Mouse (Mus musculus): ENCODE measurements around the gene Hoxc9.

Hoxc9 gene

DNA sequence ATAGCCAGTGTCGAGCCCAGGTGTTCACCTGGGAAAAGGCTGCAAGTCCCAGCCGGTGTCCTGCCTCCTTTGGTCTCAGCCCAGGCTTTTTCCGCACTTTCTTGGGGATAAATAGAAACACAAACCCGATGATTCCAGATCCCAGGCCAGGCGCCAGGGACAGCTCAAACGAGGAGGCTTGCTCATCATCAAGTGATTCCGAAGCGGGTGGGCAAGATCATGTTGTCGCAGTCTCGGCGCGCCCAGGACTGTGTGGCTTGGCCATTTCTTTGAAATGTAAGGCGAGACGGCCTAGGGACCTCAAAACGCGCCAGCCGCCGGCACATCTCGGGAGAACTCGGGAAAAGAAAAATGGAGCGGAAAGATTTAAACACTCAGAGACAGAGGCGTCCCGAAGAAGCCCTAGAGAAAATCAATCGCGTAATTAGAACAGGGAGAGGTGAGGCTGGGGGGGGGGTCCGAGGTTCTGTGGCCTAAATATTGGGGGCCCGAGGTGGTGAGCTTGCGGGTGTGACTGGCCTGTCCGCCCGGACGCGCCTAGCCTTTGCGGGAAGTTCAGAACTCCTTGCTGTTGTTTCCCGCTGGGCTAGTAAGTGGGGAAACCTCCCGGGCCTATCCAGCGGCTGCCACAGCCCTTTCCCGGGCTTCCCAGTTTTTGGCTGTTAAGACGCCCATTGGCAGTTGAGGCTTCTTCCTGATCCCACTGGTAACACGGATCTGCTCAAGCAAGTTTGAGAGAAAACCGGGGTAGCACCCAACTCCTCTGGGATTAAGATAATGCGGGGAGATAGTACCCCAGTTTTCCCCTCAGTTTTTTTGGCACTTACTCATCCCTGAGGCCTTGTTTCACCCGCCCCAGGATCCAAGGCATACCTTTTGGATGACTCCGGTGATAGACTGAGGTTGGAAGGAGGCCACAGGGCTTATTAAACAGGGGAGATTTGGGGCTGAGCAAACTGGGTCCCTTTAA is 51.3 kb downstream of the Hoxc9 start:
- DNase-seq: peak; percentile 33 to 56

DNA sequence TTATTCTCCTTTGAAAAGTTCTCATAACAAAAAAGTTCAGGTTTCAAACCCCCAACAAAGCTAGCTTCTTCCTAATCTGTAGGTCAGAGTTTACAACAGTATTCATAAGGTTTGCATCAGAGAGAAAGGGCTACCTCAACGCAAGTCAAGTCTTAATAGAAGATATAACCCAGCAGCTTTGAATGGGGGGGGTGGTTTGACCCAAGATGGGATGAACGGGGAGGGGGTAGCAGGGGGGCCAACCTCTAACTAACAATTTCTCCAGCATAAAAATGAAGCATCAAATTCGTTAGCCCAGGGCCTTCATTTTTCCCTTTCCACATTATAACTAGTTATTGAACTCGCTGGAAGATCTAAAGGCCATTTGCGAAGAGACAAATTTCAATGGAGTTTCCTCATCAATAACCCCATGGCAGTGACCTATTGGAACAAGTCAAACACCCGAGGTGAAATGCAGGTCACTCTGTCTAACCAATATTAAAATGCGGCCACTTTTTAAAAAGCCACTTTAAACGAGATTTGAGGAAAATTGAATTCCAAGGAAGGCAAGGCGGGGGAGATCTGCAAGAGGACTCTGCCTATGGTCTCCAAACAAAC is 52.8 kb downstream of the Hoxc9 start:
- no peak for DNase-seq

DNA sequence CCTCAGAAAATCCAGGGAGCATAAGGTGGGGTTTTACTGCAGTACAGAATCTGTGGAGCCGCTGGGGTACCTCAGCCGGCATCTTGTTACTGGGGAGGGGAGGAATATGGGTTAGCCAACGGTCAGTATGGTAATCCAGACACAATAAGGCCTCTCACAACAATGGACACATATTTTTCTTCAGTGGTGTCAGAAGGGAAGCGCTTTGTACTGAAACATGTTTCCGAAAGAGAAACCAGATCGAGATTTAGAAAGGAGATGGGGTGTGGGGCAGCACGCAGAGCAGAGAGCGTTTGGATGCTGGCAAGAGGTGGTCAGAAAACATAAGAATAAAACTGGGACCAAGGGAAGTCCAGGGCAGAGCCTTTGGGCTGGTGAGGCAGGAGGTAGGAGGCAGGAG is 53.9 kb downstream of the Hoxc9 start:
- DNase-seq: no peak

DNA sequence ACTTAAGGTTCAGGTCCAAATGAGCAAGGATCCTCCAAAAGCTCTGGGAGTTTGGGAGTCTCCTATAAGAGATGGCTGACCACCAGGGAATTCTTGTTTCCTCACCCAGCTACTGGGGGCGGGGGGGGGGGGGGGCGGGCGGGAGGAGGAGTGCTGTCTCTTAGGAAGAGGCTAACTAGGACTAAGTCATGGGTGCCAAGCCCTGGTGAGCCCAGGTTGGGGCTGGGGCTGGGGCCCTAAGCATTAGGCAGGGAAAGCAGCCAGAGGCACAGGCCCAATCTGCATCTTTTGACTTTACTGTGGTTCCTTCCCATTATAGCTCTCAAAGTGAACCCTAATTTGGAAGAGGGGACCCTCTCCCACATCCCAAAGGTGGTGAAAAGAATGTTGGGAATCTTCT is 55.9 kb downstream of the Hoxc9 start:
- peak in 1 of 2 experiments; percentile 21 for DNase-seq

DNA sequence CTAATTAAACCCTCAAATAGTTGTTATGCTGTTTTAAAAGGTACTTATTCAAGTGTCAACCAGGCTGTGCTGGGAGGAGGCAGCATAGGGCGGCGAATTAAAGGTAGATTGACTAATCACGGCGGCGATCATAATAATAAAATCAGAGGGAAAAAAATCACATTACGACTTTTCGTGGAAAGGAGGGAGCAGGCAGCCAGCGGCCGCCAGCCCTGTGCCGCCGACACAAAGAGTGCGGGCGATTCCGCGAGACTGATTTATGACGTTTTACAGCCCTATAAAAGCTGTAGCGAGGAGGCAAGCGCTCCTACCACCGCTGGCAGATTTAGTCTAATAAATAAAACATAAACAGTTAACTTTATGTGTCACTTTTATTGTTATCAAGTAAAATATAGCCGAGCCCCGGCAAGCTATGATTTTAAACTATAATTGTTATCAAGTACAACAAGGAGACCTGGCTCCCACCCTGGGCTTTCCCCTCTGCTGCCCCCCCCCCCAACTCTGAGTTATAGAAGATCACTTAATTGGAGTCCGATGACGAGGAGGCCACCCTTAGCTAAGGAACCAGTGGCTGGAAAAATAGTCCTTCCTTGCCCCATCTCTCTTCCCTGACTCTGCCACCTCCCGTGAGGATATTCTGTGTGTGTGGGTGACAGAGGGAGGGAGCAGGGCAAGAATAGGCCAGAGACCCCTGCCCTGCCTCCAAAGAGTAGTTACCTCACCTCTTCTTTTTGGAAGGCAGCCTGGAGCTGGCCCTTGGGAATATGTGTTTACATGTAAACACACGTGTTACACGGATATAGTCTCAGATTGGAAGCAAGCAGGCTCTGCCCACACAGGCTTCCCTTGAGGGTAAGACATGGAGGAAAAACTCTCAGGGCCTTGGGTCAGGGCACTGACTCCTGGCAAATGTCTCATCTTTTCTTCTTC is 56.7 kb downstream of the Hoxc9 start:
- peak; percentile 62 to 70 for DNase-seq

DNA sequence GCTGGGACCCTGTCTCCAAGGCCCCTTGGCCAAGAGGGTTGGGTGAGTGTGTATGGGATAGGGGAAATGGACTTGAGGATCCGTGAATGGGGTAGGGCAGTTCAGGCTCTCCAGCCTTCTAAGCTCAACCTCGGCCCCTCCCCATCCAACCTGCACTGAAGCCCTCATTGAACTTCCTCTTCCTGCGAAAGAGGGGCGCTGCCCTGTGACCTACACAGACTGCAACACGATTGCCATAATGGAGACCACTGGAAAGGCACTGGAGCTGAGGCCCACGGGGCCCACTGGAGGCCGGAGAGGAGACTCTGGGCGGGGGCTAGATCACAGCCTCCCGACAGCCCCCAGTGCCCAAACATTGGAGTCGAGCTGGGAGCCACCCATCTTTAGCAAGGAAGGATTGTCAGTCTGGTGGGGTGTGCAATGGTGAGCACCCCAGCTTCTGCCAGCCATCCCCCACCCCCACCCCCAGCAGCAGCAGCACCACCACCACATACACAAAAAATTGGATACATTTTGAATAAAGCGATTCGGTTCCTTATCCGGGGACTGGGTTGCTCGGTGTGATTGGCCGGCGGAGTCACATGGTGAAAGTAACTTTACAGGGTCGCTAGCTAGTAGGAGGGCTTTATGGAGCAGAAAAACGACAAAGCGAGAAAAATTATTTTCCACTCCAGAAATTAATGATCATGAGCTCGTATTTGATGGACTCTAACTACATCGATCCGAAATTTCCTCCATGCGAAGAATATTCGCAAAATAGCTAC is 58.0 kb downstream of the Hoxc9 start:
- DNase-seq: peak; percentile 63 to 76
